8 mouse cellular contexts compared by ENCODE assay signal in genomic region chr7:141561682-141562391, GRCm38 (mm10). TPM values are rescaled to one million over a fixed set of nuclear protein-coding genes. Genes with fewer than 3 reads are reported as not detected.
A peak's percentile ranks its signal among the peaks of the same experiment; 100 is the strongest.
DNase-seq lines count a peak whose midpoint lies in the region; ATAC-seq lines count a peak whose summit lies in the region.

Gene Ap2a2, plus strand, starts transcription at chr7:141562173.

- peak; percentile 95 for ATAC-seq in hindbrain, embryonic 16.5 days

- no peaks in the 10 kb centered on the region for H3K9me3 ChIP-seq in hindbrain, embryonic 16.5 days (ENCODE audit: control insufficient read depth, low read length)

- peak within 1 kb of the TSS; percentile 100 for H3K9ac ChIP-seq in hindbrain, embryonic 16.5 days (ENCODE audit: low read depth, low read length)

- H3K4me1 ChIP-seq in hindbrain, embryonic 16.5 days (ENCODE audit: control insufficient read depth, insufficient read depth, low read depth, low read length) = peaks cover 23% of the 10 kb centered on the region

- H3K36me3 ChIP-seq in hindbrain, embryonic 16.5 days (ENCODE audit: control insufficient read depth, insufficient read depth, low read length) = no peaks in the 10 kb centered on the region; the same call in 1 of the 2 replicates
- peaks cover 6% of the 10 kb centered on the region; the same call in 1 of the 2 replicates for H3K36me3 ChIP-seq in macrophage (ENCODE audit: inconsistent target)

- DNase-seq in T-cell, adult 2 months (ENCODE audit: low spot score) = peak; percentile 89
- peak; percentile 89 to 93 for DNase-seq in cerebellum, postnatal 36 days
- peak; percentile 85 for DNase-seq in gastrocnemius, adult 18-20 months (ENCODE audit: low spot score)
- DNase-seq in left cerebral cortex, adult 18-20 months (ENCODE audit: low spot score in 2 of 2) = peak; percentile 83 to 91
- DNase-seq in right cerebral cortex, adult 18-20 months = peak; percentile 92
- peak; percentile 63 for DNase-seq in urinary bladder, postnatal 10 days (ENCODE audit: low spot score)

- peaks cover 45% of the 10 kb centered on the region for H3K79me2 ChIP-seq in macrophage (ENCODE audit: inconsistent target)

- peak within 1 kb of the TSS; percentile 100 for H3K4me3 ChIP-seq in hindbrain, embryonic 16.5 days (ENCODE audit: low read length)
- H3K4me3 ChIP-seq in macrophage (ENCODE audit: inconsistent target) = peak within 1 kb of the TSS; percentile 92

- H3K27me3 ChIP-seq in hindbrain, embryonic 16.5 days (replicated peaks; ENCODE audit: control insufficient read depth, insufficient read depth, low read length) = no peaks in the 10 kb centered on the region

- H3K27ac ChIP-seq in hindbrain, embryonic 16.5 days (ENCODE audit: low read depth, low read length) = peak within 1 kb of the TSS; percentile 88
- peak within 1 kb of the TSS; percentile 91 for H3K27ac ChIP-seq in macrophage

- WGBS in hindbrain, embryonic 16.5 days = under 1% methylated on average over 72 of the region's 72 CpGs
- WGBS in macrophage (ENCODE audit: missing documents) = 1% methylated on average over 69 of the region's 72 CpGs

- H3K4me2 ChIP-seq in hindbrain, embryonic 16.5 days (ENCODE audit: low read length) = peak within 1 kb of the TSS; percentile 82

RNA-seq across cellular contexts. Expression of gene Ap2a2, which starts in this region (rescaled TPM):
- total RNA-seq in gastrocnemius, adult 18-20 months (2021) = 10 to 100 TPM; 51.7 to 56.6 TPM
- 118 and 136 TPM in 2 replicates for polyA plus RNA-seq in hindbrain, embryonic 16.5 days (2015; fragmentation: Nextera tagmentation; extraction: Ambion mirVana)
- 100 to 1,000 TPM; 198 to 218 TPM for total RNA-seq in left cerebral cortex, adult 18-20 months (2021)
- 100 to 1,000 TPM in 14 of 26 experiments, 10 to 100 TPM in 12; 26.9 to 211 (median 111) TPM for total RNA-seq in macrophage (2018; cell fraction: chromatin; rRNA removed)
- total RNA-seq in macrophage (2018; cell fraction: cytosol; rRNA removed) = 100 to 1,000 TPM in 15 of 26 experiments, 10 to 100 TPM in 11; 67.4 to 191 (median 114) TPM
- total RNA-seq in macrophage (2018; cell fraction: nucleus; rRNA removed) = 100 to 1,000 TPM in 9 of 26 experiments, 10 to 100 TPM in 17; 45.9 to 181 (median 92.4) TPM
- polyA plus RNA-seq in macrophage (2018) = 86.4 to 118 TPM (median 89.9 TPM) in 3 replicates

Comparison
In these comparisons a context has a peak if more than half of its experiments do, and no peak if none do; other contexts are left out.
1. Peak in every context shown above with its lines: DNase-seq, ATAC-seq, H3K4me3 ChIP-seq and H3K27ac ChIP-seq.